Mouse (Mus musculus) midbrain, postnatal 0 days (tissue): ENCODE data around the gene Uhrf1bp1l. TPM values are rescaled to one million over a fixed set of nuclear protein-coding genes. Genes with fewer than 3 reads are reported as not detected.

Experiments used
- ATAC-seq: fragments of 200-750 bp; cut with Nextera tagmentation; 2 replicates; pipeline ENCODE4 v1.8.0; 2017; ENCODE audit warnings: moderate number of reproducible peaks, mild to moderate bottlenecking, moderate TSS enrichment, moderate library complexity; ENCODE audit not compliant: low FRiP score
- DNase-seq: peaks from one replicate; pipeline ENCODE4 v3.0.0-alpha.2; 2015; ENCODE audit warnings: low spot score
- H3K27ac ChIP-seq: fragments of 300-500 bp; sonication (generic); 2 replicates; pipeline ENCODE4 v1.5.1; 2014; ENCODE audit warnings: low read depth, mild to moderate bottlenecking, low read length, mixed read lengths
- H3K27me3 ChIP-seq: fragments of 300-500 bp; sonication (generic); 2 replicates; pipeline ENCODE4 v1.6.1; 2014; ENCODE audit warnings: low read length, control low read depth, mixed read lengths; ENCODE audit not compliant: insufficient read depth
- H3K36me3 ChIP-seq: fragments of 300-500 bp; sonication (generic); 2 replicates; pipeline ENCODE4 v1.6.1; 2014; ENCODE audit warnings: low read length, control low read depth, mixed read lengths; ENCODE audit not compliant: insufficient read depth
- H3K4me1 ChIP-seq: fragments of 300-500 bp; sonication (generic); 2 replicates; pipeline ENCODE4 v1.6.1; 2014; ENCODE audit warnings: mild to moderate bottlenecking, control low read depth, antibody characterized with exemption, low read length, mixed read lengths; ENCODE audit not compliant: insufficient read depth
- H3K4me2 ChIP-seq: fragments of 300-500 bp; sonication (generic); 2 replicates; pipeline ENCODE4 v1.6.1; 2014; ENCODE audit warnings: low read depth, mild to moderate bottlenecking, low read length, mixed read lengths; ENCODE audit not compliant: poor library complexity, severe bottlenecking
- H3K4me3 ChIP-seq: fragments of 300-500 bp; sonication (generic); 2 replicates; pipeline ENCODE4 v1.5.1; 2014; ENCODE audit warnings: low read depth, mild to moderate bottlenecking, low read length, moderate library complexity
- H3K9ac ChIP-seq: fragments of 300-500 bp; sonication (generic); replicated peaks from 2 replicates; pipeline ENCODE4 v1.6.1; 2014; ENCODE audit warnings: mild to moderate bottlenecking, low read length, moderate library complexity, mixed read lengths; ENCODE audit not compliant: poor library complexity, severe bottlenecking
- H3K9me3 ChIP-seq: fragments of 300-500 bp; sonication (generic); 2 replicates; pipeline ENCODE4 v1.6.1; 2016; ENCODE audit warnings: low read length, control low read depth
- CTCF ChIP-seq: IDR thresholded peaks from 2 replicates; pipeline ENCODE4 v1.5.1; 2016; ENCODE audit warnings: antibody characterized with exemption, mild to moderate bottlenecking
- WGBS: fragments of 180-500 bp; shearing (Covaris S2); extraction: QIAGEN DNeasy Blood & Tissue Kit; methylation state at CpG from one replicate; pipeline ENCODE4 v1.1.7; 2014; 5-methylcytosine and 5-hydroxymethylcytosine counted together
- polyA plus RNA-seq: library from polyadenylated mRNA; unstranded; fragments of >200 nt; fragmentation: Nextera tagmentation; extraction: Ambion mirVana; gene quantifications from 2 replicates; pipeline ENCODE4 v1.2.1, GENCODE M21; 2015
- total RNA-seq: library from RNA; depleted of rRNA; stranded (reverse); fragments of >200 nt; gene quantifications from 2 replicates; pipeline ENCODE4 v1.2.3, GENCODE M21; 2014

Uhrf1bp1l gene
- total and polyA plus RNA-seq, 2 experiments from 2014 or later: 32.3 to 33.8 TPM

DNA sequence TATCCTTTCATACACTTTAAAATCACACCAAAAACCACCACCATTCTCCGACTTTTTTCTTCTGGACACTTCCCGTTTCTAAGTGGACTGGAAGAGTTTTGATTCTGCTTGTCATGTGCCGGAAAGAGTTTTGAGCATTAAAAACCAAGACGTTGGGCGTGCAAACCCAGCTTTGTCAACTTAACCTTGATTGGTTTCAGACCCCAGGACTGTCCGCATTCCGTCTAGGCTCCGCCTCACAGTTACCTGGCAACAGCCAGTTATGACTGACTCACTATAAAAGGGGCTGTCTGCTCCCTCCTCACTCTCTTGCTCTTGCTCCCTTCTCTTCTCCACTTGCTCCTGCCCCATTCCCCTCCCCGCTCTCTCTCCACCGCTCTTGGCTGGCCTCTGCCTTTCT is 36.1 kb upstream of the Uhrf1bp1l start:
- ATAC-seq (no peak), DNase-seq (no peak)
- no peak for TF ChIP-seq CTCF
- no peak overlapping the region for H3K9ac ChIP-seq
- no peak overlapping the region for H3K27ac ChIP-seq
- H3K4me3 ChIP-seq: no peak overlapping the region
- no peaks in the 10 kb centered on the region for H3K27me3 ChIP-seq
- H3K4me1 ChIP-seq: no peaks in the 10 kb centered on the region
- H3K36me3 ChIP-seq: peaks cover 11% of the 10 kb centered on the region; the same call in 1 of the 2 replicates
- WGBS: 41% methylated on average over 10 of the region's 10 CpGs
- H3K9me3 ChIP-seq: no peaks in the 10 kb centered on the region
- no peak overlapping the region for H3K4me2 ChIP-seq

DNA sequence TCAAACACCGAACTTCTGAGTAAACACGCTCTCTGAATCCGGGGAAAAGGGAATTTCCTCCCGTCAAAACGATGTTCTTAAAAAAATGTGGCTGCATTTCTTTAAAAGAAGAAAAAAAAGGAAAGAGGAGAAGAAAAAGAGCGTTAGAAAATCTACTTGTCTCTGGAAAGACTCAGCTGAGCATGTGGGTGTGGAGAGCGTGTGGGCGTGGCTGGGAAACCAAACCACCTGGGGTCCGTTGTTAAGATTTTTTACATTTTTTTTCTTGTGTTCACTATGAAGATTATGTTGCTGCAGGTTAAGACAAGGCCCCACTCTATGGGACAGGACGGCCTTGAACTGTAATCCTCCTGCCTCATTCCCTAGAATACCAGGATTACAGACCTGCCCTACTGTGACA is 29.9 kb upstream of the Uhrf1bp1l start:
- Histone ChIP-seq H3K27me3 (no peaks in the 10 kb centered on the region), H3K4me1 (no peaks in the 10 kb centered on the region), H3K27ac (no peak overlapping the region), H3K9me3 (no peaks in the 10 kb centered on the region), H3K36me3 (peaks cover 23% of the 10 kb centered on the region), H3K9ac (no peak overlapping the region), H3K4me3 (no peak overlapping the region), H3K4me2 (no peak overlapping the region)
- ATAC-seq: no peak
- WGBS: 93% methylated on average over 10 of the region's 10 CpGs
- TF ChIP-seq CTCF: no peak
- no peak for DNase-seq

DNA sequence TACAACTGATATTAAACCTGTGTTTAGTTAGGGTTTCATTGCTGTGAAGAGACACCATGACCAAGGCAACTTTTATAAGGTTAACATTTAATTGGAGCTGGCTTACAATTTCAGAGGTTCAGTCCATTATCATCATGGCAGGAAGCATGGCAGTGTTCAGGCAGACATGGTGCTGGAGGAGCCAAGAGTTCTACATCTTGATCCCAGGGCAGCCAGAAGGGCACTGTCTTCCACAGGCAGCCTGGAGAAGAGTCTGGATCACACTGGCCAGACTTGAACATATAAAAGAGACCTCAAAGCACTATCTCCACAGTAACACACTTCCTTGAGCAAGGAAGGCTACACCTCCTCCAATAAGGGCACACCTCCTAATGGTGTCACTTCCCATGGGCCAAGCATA is 24.5 kb upstream of the Uhrf1bp1l start:
- no peak for ATAC-seq
- H3K27me3 ChIP-seq: no peaks in the 10 kb centered on the region
- H3K9me3 ChIP-seq: no peaks in the 10 kb centered on the region
- no peak overlapping the region for H3K4me2 ChIP-seq
- no peak for DNase-seq
- no peak overlapping the region for H3K27ac ChIP-seq
- H3K4me3 ChIP-seq: no peak overlapping the region
- H3K4me1 ChIP-seq: no peaks in the 10 kb centered on the region
- no peak for TF ChIP-seq CTCF
- H3K9ac ChIP-seq: no peak overlapping the region
- peaks cover 20% of the 10 kb centered on the region for H3K36me3 ChIP-seq

DNA sequence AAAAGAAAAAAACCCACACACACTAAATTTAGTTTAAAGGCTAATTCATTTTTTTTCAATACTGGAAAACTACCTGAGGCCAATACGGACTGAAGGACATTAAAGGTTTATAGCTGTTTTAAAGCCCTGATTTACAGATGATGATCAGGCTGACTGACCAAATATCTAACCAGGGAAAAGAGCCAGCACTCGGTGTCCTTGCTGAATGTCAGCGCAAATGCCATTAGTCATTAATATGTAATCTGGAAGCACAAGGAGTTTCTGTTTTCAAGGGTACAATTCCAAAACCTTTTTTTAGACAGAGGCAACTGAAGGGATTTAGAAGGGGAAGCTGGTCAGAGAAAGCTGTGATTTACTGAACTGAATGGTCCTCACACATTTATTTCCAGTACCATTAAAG is 24.0 kb upstream of the Uhrf1bp1l start:
- 94% methylated on average over 3 of the region's 3 CpGs for WGBS
- H3K27ac ChIP-seq: no peak overlapping the region
- DNase-seq (no peak), ATAC-seq (no peak)
- no peak overlapping the region for H3K4me3 ChIP-seq
- H3K4me2 ChIP-seq: no peak overlapping the region
- no peaks in the 10 kb centered on the region for H3K9me3 ChIP-seq
- no peak for TF ChIP-seq CTCF
- peaks cover 18% of the 10 kb centered on the region for H3K36me3 ChIP-seq
- no peaks in the 10 kb centered on the region for H3K4me1 ChIP-seq
- H3K9ac ChIP-seq: no peak overlapping the region
- H3K27me3 ChIP-seq: no peaks in the 10 kb centered on the region

DNA sequence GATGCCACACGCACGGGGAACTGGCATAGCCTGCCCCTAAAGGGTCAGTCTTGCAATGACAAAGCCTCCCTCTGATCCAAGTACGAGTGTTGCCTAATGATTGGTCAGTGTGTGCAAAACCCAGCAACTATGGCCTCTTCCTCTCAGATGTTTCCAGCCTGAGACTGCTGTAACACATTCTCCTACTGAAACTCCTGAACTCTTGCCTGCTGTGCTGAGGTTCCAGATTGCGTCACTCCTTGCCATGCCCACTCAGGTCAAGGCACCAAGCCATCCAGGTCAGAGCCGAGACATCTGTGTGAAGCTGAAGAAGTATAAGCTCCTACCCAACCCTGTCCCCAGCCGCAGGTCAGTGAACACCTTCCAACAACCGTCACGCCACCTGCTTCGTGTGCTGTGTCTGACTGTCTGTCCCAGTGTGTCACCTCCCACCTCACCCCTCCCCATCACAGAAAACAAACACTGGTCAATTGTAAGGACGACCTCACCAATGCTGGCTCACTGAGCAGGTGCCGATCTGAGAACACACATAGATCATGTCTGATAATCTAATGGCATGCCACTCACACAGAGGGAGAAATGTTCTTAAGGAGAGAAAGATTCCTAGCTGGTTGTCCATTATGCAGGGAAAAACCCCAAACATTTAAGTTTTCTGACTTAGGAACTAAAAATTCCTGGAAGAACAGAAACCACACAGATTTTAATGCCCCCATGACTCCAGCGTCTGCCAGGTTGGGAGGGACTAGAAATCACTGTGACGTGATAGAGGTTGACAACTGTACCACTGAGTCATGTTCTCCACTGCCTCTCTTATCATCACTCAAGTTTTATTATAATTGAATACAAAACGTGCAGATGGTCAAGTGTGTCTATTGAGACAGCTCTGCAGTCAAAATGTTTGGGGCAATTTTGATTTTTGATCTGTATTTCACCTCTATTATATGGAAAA is 22.3 kb upstream of the Uhrf1bp1l start:
- Histone ChIP-seq H3K9ac (no peak overlapping the region), H3K27ac (no peak overlapping the region), H3K36me3 (peaks cover 27% of the 10 kb centered on the region), H3K27me3 (no peaks in the 10 kb centered on the region), H3K9me3 (no peaks in the 10 kb centered on the region), H3K4me1 (no peaks in the 10 kb centered on the region), H3K4me2 (no peak overlapping the region), H3K4me3 (no peak overlapping the region)
- DNase-seq (no peak), ATAC-seq (no peak)
- 92% methylated on average over 14 of the region's 14 CpGs for WGBS
- TF ChIP-seq CTCF: no peak

DNA sequence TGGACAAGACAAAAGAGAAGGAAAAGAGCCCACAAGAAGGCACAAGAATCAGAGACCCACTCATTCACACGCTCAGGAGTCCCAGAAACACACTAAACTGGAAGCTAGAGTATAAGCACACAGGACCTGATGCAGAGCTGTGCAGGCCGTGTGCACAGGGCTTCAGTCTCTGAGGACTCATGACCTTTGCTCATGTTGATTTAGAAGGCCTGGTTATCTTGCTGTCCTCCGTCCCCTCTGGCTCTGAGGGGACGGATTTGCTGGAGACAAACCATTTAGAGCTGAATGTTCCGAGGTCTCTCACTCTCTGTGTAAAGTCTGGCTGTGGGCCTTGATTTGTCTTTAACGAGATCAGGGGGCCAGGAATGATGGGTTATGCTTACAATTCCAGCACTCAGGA is 14.4 kb upstream of the Uhrf1bp1l start:
- no peak overlapping the region for H3K4me2 ChIP-seq
- peaks cover 13% of the 10 kb centered on the region for H3K36me3 ChIP-seq
- H3K27me3 ChIP-seq: no peaks in the 10 kb centered on the region
- no peak for TF ChIP-seq CTCF
- H3K4me1 ChIP-seq: no peaks in the 10 kb centered on the region; the same call in 1 of the 2 replicates
- H3K9ac ChIP-seq: no peak overlapping the region
- H3K9me3 ChIP-seq: no peaks in the 10 kb centered on the region
- 92% methylated on average over 6 of the region's 6 CpGs for WGBS
- ATAC-seq: no peak
- DNase-seq: no peak
- H3K27ac ChIP-seq: no peak overlapping the region
- H3K4me3 ChIP-seq: no peak overlapping the region
